Mouse (Mus musculus) myocyte (in vitro differentiated cells): ENCODE measurements around the gene Ptprt.

Experiments
- POLR2A ChIP-seq: IDR thresholded peaks from one replicate; pipeline ENCODE4 v1.6.1; 2011; ENCODE audit warnings: low read depth, mild to moderate bottlenecking, control low read depth, moderate library complexity; ENCODE audit not compliant: insufficient read length
- TCF3 ChIP-seq: IDR thresholded peaks from one replicate; pipeline ENCODE4 v1.6.1; 2011; ENCODE audit warnings: low read depth, control low read depth; ENCODE audit not compliant: insufficient read length

GRCm38 (mm10) chr2:162528911-162529310 is 132.0 kb downstream of the Ptprt start:
- no peak for TF ChIP-seq TCF3
- TF ChIP-seq POLR2A = no peak
